Mouse (Mus musculus): ENCODE measurements around the gene Uevld. TPM values are rescaled to one million over a fixed set of nuclear protein-coding genes. Genes with fewer than 3 reads are reported as not detected.

The Uevld gene
- total and polyA plus RNA-seq, 2 experiments from 2014 or later: 3.7 to 10.1 TPM

DNA sequence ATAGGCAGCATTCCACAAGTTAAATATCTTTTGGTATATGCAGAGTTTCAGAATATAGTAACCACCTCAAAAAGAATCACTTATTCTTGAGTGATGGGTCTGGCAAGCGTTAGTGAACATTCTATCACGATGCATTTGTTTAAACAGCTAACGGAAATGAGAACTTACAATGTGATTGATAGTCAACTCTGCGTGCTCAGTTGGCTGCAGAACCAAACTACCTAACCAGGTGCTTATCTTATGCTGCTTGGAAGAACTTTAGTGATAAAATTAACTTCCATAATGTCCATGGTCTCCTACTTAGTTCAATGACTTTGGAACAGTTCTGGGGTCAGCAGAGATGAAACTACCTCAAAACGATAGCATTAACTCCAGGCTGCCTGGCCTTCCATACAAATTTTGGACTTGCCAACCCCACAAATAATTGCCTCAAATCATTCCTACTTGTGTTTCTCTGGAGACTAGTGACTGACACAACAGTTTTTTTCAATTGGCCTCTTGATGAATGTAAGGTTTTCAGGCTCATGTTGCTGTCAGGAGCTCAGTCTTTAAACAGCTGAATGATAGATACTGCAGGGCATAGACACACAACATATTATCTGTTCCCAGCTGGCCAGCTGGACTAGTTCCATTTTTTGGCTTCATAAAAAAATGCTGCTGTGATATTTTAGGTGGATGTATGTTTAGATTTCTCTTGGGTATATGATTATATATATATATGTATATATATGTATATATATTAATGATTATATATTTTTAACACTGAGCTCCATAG is 43.0 kb upstream of the Uevld start:
- H3K27me3 ChIP-seq (ENCODE audit: insufficient read depth, low read length): no peaks in the 10 kb centered on the region
- ATAC-seq (ENCODE audit: low FRiP score) (no peak), DNase-seq (ENCODE audit: low spot score) (no peak)
- H3K4me3 ChIP-seq (ENCODE audit: low read depth, low read length): no peak overlapping the region
- H3K27ac ChIP-seq (ENCODE audit: low read depth, low read length): no peak overlapping the region
- TF ChIP-seq CTCF (IDR thresholded peaks at IDR 0.05): no peak
- H3K36me3 ChIP-seq (ENCODE audit: insufficient read depth, low read length): peaks cover 19% of the 10 kb centered on the region
- H3K4me2 ChIP-seq (ENCODE audit: low read depth, low read length, poor library complexity, severe bottlenecking): no peak overlapping the region
- H3K4me1 ChIP-seq (ENCODE audit: insufficient read depth, low read length): peaks cover 2% of the 10 kb centered on the region; the same call in 1 of the 2 replicates
- H3K9me3 ChIP-seq (ENCODE audit: low read length): no peaks in the 10 kb centered on the region
- no peak overlapping the region for H3K9ac ChIP-seq (replicated peaks; ENCODE audit: low read length, poor library complexity, severe bottlenecking)
- WGBS: 84% methylated on average over 5 of the region's 5 CpGs

DNA sequence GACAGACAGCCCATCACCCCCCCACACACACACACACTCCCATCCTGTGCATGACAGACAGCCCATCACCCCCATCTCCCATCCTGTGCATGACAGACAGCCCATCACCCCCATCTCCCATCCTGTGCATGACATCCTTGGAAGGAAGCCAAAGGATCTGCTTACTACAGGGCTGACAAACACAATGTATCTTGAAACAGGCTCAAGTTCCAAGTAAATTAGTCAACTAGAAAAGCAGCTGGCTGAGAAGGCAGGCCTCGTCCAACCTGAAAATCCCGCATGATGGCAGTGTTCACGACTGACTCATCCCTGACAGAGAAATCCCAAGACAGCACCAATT is 42.3 kb upstream of the Uevld start:
- Histone ChIP-seq H3K4me2 (ENCODE audit: low read depth, low read length, poor library complexity, severe bottlenecking) (no peak overlapping the region), H3K9me3 (ENCODE audit: low read length) (no peaks in the 10 kb centered on the region), H3K27ac (ENCODE audit: low read depth, low read length) (no peak overlapping the region), H3K27me3 (ENCODE audit: insufficient read depth, low read length) (no peaks in the 10 kb centered on the region), H3K4me3 (ENCODE audit: low read depth, low read length) (no peak overlapping the region), H3K36me3 (ENCODE audit: insufficient read depth, low read length) (peaks cover 24% of the 10 kb centered on the region), H3K9ac (replicated peaks; ENCODE audit: low read length, poor library complexity, severe bottlenecking) (no peak overlapping the region), H3K4me1 (ENCODE audit: insufficient read depth, low read length) (peaks cover 2% of the 10 kb centered on the region; the same call in 1 of the 2 replicates)
- DNase-seq (ENCODE audit: low spot score) (peak; percentile 57), ATAC-seq (ENCODE audit: low FRiP score) (0 out of 2 replicates have a peak, but pooled peaks have one; percentile 66)
- WGBS: 37% methylated on average over 3 of the region's 3 CpGs
- TF ChIP-seq CTCF (IDR thresholded peaks at IDR 0.05): no peak

GRCm38 (mm10) chr7:46999983-47000643 is 41.8 kb upstream of the Uevld start:
- H3K36me3 ChIP-seq (ENCODE audit: insufficient read depth, low read length): peaks cover 29% of the 10 kb centered on the region
- no peak overlapping the region for H3K4me3 ChIP-seq (ENCODE audit: low read depth, low read length)
- no peak for DNase-seq (ENCODE audit: low spot score)
- TF ChIP-seq CTCF (IDR thresholded peaks at IDR 0.05): no peak
- no peaks in the 10 kb centered on the region for H3K27me3 ChIP-seq (ENCODE audit: insufficient read depth, low read length)
- H3K9me3 ChIP-seq (ENCODE audit: low read length): no peaks in the 10 kb centered on the region
- 80% methylated on average over 8 of the region's 8 CpGs for WGBS
- ATAC-seq (ENCODE audit: low FRiP score): no peak
- peaks cover 2% of the 10 kb centered on the region; the same call in 1 of the 2 replicates for H3K4me1 ChIP-seq (ENCODE audit: insufficient read depth, low read length)
- H3K27ac ChIP-seq (ENCODE audit: low read depth, low read length): no peak overlapping the region
- H3K9ac ChIP-seq (replicated peaks; ENCODE audit: low read length, poor library complexity, severe bottlenecking): no peak overlapping the region
- no peak overlapping the region for H3K4me2 ChIP-seq (ENCODE audit: low read depth, low read length, poor library complexity, severe bottlenecking)

GRCm38 (mm10) chr7:46998942-46999341 is 40.6 kb upstream of the Uevld start:
- WGBS: 86% methylated on average over 2 of the region's 2 CpGs
- no peak overlapping the region for H3K4me3 ChIP-seq (ENCODE audit: low read depth, low read length)
- H3K36me3 ChIP-seq (ENCODE audit: insufficient read depth, low read length): peaks cover 34% of the 10 kb centered on the region

DNA sequence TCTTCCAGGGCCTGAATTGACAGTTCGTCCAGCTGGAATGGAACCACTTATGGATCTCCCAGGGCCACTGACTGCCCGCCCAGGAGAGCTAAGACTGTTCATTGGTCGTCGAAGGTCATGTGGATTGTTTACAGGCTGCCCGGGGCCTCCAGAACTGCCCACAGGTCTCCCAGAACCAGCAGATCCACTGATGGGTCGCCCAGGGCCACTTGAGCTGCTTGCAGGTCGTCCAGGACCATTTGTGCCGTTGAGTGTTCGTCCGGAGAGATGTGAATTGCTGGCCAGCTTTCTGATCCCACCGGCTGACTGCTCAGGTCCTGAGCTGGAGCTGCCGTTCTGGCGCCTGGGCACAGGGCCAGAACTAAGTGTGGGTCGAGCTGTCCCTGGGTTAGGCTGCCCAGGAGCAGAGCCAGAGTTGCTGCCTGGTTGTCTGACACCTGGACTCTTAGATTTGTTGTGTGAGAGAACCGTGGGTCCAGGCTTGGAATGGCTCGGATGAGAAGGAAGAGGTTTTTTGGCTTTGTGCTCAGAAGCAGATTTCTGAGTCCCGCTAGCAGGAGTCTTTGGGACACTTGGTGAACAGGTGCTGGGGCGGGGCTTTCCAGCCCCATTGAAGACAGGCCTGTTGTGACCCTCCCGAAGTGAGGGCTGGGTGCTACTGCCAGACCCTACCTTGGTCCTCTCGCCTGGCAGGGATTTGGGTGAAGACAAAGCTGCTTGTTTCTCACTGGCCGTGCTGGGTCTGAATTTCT is 39.5 kb upstream of the Uevld start:
- Histone ChIP-seq H3K36me3 (ENCODE audit: insufficient read depth, low read length) (peaks cover 39% of the 10 kb centered on the region), H3K4me2 (ENCODE audit: low read depth, low read length, poor library complexity, severe bottlenecking) (no peak overlapping the region), H3K4me1 (ENCODE audit: insufficient read depth, low read length) (no peaks in the 10 kb centered on the region), H3K27ac (ENCODE audit: low read depth, low read length) (no peak overlapping the region), H3K27me3 (ENCODE audit: insufficient read depth, low read length) (no peaks in the 10 kb centered on the region), H3K9ac (replicated peaks; ENCODE audit: low read length, poor library complexity, severe bottlenecking) (no peak overlapping the region), H3K9me3 (ENCODE audit: low read length) (no peaks in the 10 kb centered on the region), H3K4me3 (ENCODE audit: low read depth, low read length) (no peak overlapping the region)
- 86% methylated on average over 21 of the region's 21 CpGs for WGBS
- DNase-seq (ENCODE audit: low spot score) (peak; percentile 51), ATAC-seq (ENCODE audit: low FRiP score) (no peak)
- no peak for TF ChIP-seq CTCF (IDR thresholded peaks at IDR 0.05)

More at GRCm38 (mm10) chr7:46998942-46999341, 40.6 kb upstream of the Uevld start:
- ATAC-seq (ENCODE audit: low FRiP score) (no peak), DNase-seq (ENCODE audit: low spot score) (no peak)
- H3K9me3 ChIP-seq (ENCODE audit: low read length): no peaks in the 10 kb centered on the region
- H3K4me1 ChIP-seq (ENCODE audit: insufficient read depth, low read length): peaks cover 2% of the 10 kb centered on the region; the same call in 1 of the 2 replicates
- H3K27ac ChIP-seq (ENCODE audit: low read depth, low read length): no peak overlapping the region
- H3K9ac ChIP-seq (replicated peaks; ENCODE audit: low read length, poor library complexity, severe bottlenecking): no peak overlapping the region
- no peak for TF ChIP-seq CTCF (IDR thresholded peaks at IDR 0.05)
- no peaks in the 10 kb centered on the region for H3K27me3 ChIP-seq (ENCODE audit: insufficient read depth, low read length)
- H3K4me2 ChIP-seq (ENCODE audit: low read depth, low read length, poor library complexity, severe bottlenecking): no peak overlapping the region
